Mouse (Mus musculus): ENCODE data around the gene Tmem198. TPM values are rescaled to one million over a fixed set of nuclear protein-coding genes. Genes with fewer than 3 reads are reported as not detected.
A peak's percentile ranks its signal among the peaks of the same experiment; 100 is the strongest.

The Tmem198 gene
- polyA plus RNA-seq (2011; ENCODE audit: insufficient read depth, insufficient read length, low read depth, missing spikeins): 0.27 and 0.53 TPM in 2 replicates

DNA sequence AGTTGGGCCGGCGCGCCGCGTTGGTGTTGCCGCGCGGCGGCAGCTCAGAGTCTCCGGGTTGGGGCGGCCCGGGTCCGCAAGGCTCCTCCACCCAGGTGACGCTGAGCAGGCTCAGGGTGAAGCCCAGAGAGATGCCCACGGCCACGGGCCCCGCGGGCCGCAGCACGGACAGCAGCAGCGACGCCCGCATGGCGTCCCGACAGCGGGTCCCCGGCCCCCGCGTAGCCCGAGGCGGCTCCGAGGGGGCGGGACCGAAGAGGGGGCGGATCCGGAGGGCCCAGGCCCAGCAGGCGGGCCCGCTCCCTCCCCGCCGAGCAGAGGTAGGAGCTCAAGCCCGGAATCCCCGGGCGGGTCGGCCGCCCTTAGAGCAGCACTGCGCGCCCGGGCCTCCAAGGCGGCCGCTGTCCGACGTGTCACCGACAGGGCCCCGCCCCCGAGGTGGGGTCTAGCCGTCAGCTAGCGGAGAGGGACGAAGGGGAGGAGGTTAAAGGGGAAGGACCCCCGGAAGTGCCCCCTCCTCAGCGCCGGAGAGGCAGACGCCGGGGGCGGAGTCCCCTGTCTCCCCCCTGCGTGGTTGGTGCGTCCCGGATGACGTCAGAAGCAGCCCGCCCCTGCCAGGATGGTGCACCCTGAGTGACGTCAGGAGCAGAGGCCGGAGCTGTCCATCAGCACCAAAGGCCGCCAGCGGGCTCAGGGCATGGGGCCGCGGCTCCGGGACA, at the start of gene Tmem198, which contains the start of gene Chpf:
Tmem198 (plus strand) TSS at position 617 of the 719 bp plus-strand sequence.
Chpf (minus strand) TSS at position 392 of the 719 bp plus-strand sequence.
- Histone ChIP-seq H3K27me3 (ENCODE audit: control insufficient read depth, insufficient read depth, low read length, poor library complexity, severe bottlenecking) (no peaks in the 10 kb centered on the region), H3K4me1 (ENCODE audit: control insufficient read depth, insufficient read depth, low read length) (no peaks in the 10 kb centered on the region), H3K4me3 (ENCODE audit: low read depth, low read length) (peak within 1 kb of the TSS; percentile 82), H3K9me3 (replicated peaks; ENCODE audit: control insufficient read depth, insufficient read depth, low read length, poor library complexity, severe bottlenecking) (no peaks in the 10 kb centered on the region), H3K9ac (ENCODE audit: low read depth, poor library complexity, severe bottlenecking) (peak within 1 kb of the TSS; percentile 89), H3K27ac (ENCODE audit: insufficient read depth, low read length) (no peak within 1 kb of the TSS), H3K36me3 (ENCODE audit: control insufficient read depth, insufficient read depth, low read length, poor library complexity, severe bottlenecking) (peaks cover 16% of the 10 kb centered on the region)
- peak; percentile 55; the same call in 1 of the 2 replicates for TF ChIP-seq EP300 (IDR thresholded peaks at IDR 0.05; ENCODE audit: insufficient read depth, low read depth, low read length)
- TF ChIP-seq CTCF (IDR thresholded peaks at IDR 0.05; ENCODE audit: low read depth, low read length): no peak

DNA sequence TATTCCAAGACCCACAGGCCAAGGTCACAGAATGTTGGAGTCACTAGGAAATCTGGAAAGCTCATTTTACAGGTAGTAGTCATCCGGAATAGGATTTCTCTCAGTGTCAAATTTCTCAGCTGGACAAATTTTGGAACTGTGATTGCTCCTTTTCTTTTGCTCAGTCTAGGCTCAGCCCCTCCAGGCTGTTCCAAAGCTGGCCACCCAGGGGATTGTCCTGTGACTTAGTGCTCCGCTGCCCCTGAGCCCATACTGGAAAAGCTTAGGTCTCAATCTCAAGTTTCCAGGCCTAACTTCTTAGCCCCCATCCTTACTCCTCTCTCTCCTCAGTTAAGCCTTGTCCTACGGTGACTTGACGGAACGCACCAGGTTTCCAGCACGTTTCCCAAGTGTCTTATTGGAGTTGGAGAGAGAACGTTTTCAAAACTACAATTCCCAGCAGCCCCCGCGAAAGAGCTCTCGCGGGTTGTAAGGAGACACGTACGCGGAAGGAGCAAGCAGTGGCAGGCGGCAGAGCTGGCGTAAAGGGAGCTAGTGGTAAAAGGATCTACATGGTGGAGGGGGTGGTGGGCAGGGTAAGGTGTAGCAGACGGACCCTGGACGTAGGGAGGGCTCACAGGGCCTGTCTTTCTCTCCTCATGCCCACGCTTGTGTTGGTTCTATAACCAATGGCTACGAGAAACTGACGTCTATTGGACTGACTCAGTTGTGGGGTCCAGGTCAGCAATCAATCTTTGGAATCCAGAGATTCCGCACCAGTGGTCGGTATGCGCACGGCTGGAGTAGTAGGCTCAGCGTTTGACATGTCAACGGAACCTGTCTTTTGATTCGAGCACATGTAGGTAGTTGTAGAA, 43.6 kb upstream of the Tmem198 start, which contains the start of gene Gmppa:
Gmppa (plus strand) TSS at position 456 of the 854 bp plus-strand sequence.
- peaks cover 2% of the 10 kb centered on the region for H3K4me1 ChIP-seq (ENCODE audit: control insufficient read depth, insufficient read depth, low read length)

DNA sequence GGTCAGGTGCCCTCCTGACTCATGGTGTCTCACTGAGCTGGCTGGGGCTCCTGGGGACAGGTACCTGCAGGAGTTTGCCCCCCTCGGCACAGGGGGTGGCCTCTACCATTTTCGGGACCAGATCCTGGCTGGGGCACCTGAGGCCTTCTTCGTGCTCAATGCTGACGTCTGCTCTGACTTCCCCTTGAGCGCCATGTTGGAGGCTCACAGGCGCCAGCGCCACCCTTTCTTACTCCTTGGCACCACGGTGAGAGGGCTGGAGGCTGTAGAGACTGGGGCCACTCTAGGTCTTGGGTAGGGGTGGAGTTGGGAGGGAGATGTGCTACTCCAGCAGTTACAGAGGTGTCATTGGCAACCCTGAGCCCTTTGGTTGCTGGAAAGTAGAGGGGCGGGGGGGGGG, 40.5 kb upstream of the Tmem198 start:
- H3K27ac ChIP-seq (ENCODE audit: insufficient read depth, low read length): no peak overlapping the region
- H3K9me3 ChIP-seq (replicated peaks; ENCODE audit: control insufficient read depth, insufficient read depth, low read length, poor library complexity, severe bottlenecking): no peaks in the 10 kb centered on the region
- peaks cover 7% of the 10 kb centered on the region for H3K4me1 ChIP-seq (ENCODE audit: control insufficient read depth, insufficient read depth, low read length)
- no peaks in the 10 kb centered on the region for H3K27me3 ChIP-seq (ENCODE audit: control insufficient read depth, insufficient read depth, low read length, poor library complexity, severe bottlenecking)
- TF ChIP-seq POLR2A (IDR thresholded peaks at IDR 0.05; ENCODE audit: insufficient read depth, low read length) (no peak), EP300 (IDR thresholded peaks at IDR 0.05; ENCODE audit: insufficient read depth, low read depth, low read length) (no peak), CTCF (IDR thresholded peaks at IDR 0.05; ENCODE audit: low read depth, low read length) (no peak)
- H3K36me3 ChIP-seq (ENCODE audit: control insufficient read depth, insufficient read depth, low read length, poor library complexity, severe bottlenecking): no peaks in the 10 kb centered on the region
- no peak overlapping the region for H3K4me3 ChIP-seq (ENCODE audit: low read depth, low read length)
- no peak overlapping the region for H3K9ac ChIP-seq (ENCODE audit: low read depth, poor library complexity, severe bottlenecking)

More for the DNA sequence above, 43.6 kb upstream of the Tmem198 start, which contains the start of gene Gmppa:
- Histone ChIP-seq H3K9me3 (replicated peaks; ENCODE audit: control insufficient read depth, insufficient read depth, low read length, poor library complexity, severe bottlenecking) (no peaks in the 10 kb centered on the region), H3K27ac (ENCODE audit: insufficient read depth, low read length) (no peak within 1 kb of the TSS), H3K4me3 (ENCODE audit: low read depth, low read length) (peak within 1 kb of the TSS; percentile 77), H3K27me3 (ENCODE audit: control insufficient read depth, insufficient read depth, low read length, poor library complexity, severe bottlenecking) (no peaks in the 10 kb centered on the region), H3K36me3 (ENCODE audit: control insufficient read depth, insufficient read depth, low read length, poor library complexity, severe bottlenecking) (no peaks in the 10 kb centered on the region), H3K9ac (ENCODE audit: low read depth, poor library complexity, severe bottlenecking) (peak within 1 kb of the TSS; percentile 66)
- no peak for TF ChIP-seq CTCF (IDR thresholded peaks at IDR 0.05; ENCODE audit: low read depth, low read length)
- TF ChIP-seq POLR2A (IDR thresholded peaks at IDR 0.05; ENCODE audit: insufficient read depth, low read length): peak; percentile 83

DNA sequence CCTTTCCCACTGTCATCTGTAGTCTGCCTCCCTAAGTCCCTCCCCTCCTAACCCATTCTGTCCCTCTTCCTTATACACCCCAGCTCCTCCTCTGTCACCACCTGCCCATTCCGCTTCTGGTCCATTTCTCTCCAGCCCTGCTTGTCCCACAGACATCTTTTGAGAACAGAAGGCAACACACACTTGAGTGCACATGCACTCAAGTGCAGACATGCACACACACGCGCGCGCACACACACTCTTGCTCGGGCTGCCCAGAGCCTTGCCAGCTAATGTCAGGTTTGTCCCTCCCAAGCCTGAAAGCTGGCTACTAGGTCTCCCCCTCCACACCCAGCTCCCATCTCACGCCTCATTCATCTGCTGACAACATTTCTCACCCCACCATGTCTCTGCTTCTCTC, 38.7 kb upstream of the Tmem198 start:
- Histone ChIP-seq H3K27ac (ENCODE audit: insufficient read depth, low read length) (no peak overlapping the region), H3K4me3 (ENCODE audit: low read depth, low read length) (no peak overlapping the region), H3K4me1 (ENCODE audit: control insufficient read depth, insufficient read depth, low read length) (peaks cover 9% of the 10 kb centered on the region), H3K9ac (ENCODE audit: low read depth, poor library complexity, severe bottlenecking) (no peak overlapping the region), H3K36me3 (ENCODE audit: control insufficient read depth, insufficient read depth, low read length, poor library complexity, severe bottlenecking) (no peaks in the 10 kb centered on the region), H3K9me3 (replicated peaks; ENCODE audit: control insufficient read depth, insufficient read depth, low read length, poor library complexity, severe bottlenecking) (no peaks in the 10 kb centered on the region), H3K27me3 (ENCODE audit: control insufficient read depth, insufficient read depth, low read length, poor library complexity, severe bottlenecking) (no peaks in the 10 kb centered on the region)
- no peak for TF ChIP-seq POLR2A (IDR thresholded peaks at IDR 0.05; ENCODE audit: insufficient read depth, low read length)

DNA sequence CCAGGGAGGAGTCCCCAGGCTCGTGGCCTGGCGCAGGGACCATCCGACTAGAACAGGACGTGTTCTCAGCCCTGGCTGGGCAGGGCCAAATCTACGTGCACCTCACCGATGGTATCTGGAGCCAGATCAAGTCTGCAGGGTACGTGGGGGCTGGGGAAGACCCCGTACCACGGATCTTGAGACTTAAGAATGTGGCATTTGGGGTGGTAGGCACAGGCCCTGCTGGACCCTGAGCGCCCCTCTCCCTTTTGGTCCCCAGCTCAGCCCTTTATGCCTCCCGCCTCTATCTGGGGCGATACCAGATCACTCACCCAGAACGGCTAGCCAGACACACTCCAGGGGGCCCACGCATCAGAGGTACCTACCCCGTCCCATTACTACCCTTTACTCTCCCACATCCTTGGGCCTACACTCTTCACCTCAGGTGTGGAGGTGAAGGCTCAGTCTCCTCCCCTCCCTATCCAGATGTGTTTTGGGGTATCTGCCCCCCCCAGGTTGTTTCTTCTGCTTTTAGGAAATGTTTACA, 37.8 kb upstream of the Tmem198 start:
- H3K4me1 ChIP-seq (ENCODE audit: control insufficient read depth, insufficient read depth, low read length): peaks cover 9% of the 10 kb centered on the region
- H3K9me3 ChIP-seq (replicated peaks; ENCODE audit: control insufficient read depth, insufficient read depth, low read length, poor library complexity, severe bottlenecking): no peaks in the 10 kb centered on the region
- H3K36me3 ChIP-seq (ENCODE audit: control insufficient read depth, insufficient read depth, low read length, poor library complexity, severe bottlenecking): no peaks in the 10 kb centered on the region
- no peaks in the 10 kb centered on the region for H3K27me3 ChIP-seq (ENCODE audit: control insufficient read depth, insufficient read depth, low read length, poor library complexity, severe bottlenecking)
- no peak overlapping the region for H3K27ac ChIP-seq (ENCODE audit: insufficient read depth, low read length)
- no peak overlapping the region for H3K4me3 ChIP-seq (ENCODE audit: low read depth, low read length)
- H3K9ac ChIP-seq (ENCODE audit: low read depth, poor library complexity, severe bottlenecking): no peak overlapping the region
- no peak for TF ChIP-seq POLR2A (IDR thresholded peaks at IDR 0.05; ENCODE audit: insufficient read depth, low read length)
- TF ChIP-seq CTCF (IDR thresholded peaks at IDR 0.05; ENCODE audit: low read depth, low read length): no peak
- TF ChIP-seq EP300 (IDR thresholded peaks at IDR 0.05; ENCODE audit: insufficient read depth, low read depth, low read length): no peak
